Mouse (Mus musculus) limb, embryonic 14.5 days (tissue): ENCODE measurements around the gene Dera. TPM values are rescaled to one million over a fixed set of nuclear protein-coding genes. Genes with fewer than 3 reads are reported as not detected.

Experiments used
- ATAC-seq: fragments of 200-750 bp; cut with Nextera tagmentation; 2 replicates; pipeline ENCODE4 v1.8.0; 2017; ENCODE audit warnings: low read depth, moderate number of reproducible peaks, moderate TSS enrichment; ENCODE audit not compliant: low FRiP score
- DNase-seq: peaks from one replicate; pipeline ENCODE4 v3.0.0-alpha.2; 2015; ENCODE audit warnings: low spot score
- H3K27ac ChIP-seq: fragments of 300-500 bp; sonication (generic); replicated peaks from 2 replicates; pipeline ENCODE4 v1.5.1; 2014; ENCODE audit warnings: low read depth, mild to moderate bottlenecking, low read length, moderate library complexity, mixed read lengths
- H3K27me3 ChIP-seq: fragments of 300-500 bp; sonication (generic); 2 replicates; pipeline ENCODE4 v1.6.1; 2014; ENCODE audit warnings: low read length, mixed read lengths; ENCODE audit not compliant: control insufficient read depth, insufficient read depth
- H3K36me3 ChIP-seq: fragments of 300-500 bp; sonication (generic); 2 replicates; pipeline ENCODE4 v1.6.1; 2014; ENCODE audit warnings: mild to moderate bottlenecking, low read length, moderate library complexity, mixed read lengths; ENCODE audit not compliant: control insufficient read depth, insufficient read depth
- H3K4me1 ChIP-seq: fragments of 300-500 bp; sonication (generic); 2 replicates; pipeline ENCODE4 v1.6.1; 2014; ENCODE audit warnings: antibody characterized with exemption, low read length, mixed read lengths; ENCODE audit not compliant: control insufficient read depth, insufficient read depth
- H3K4me2 ChIP-seq: fragments of 300-500 bp; sonication (generic); replicated peaks from 2 replicates; pipeline ENCODE4 v1.6.1; 2014; ENCODE audit warnings: low read depth, mild to moderate bottlenecking, low read length, moderate library complexity; ENCODE audit not compliant: severe bottlenecking
- H3K4me3 ChIP-seq: fragments of 300-500 bp; sonication (generic); replicated peaks from 2 replicates; pipeline ENCODE4 v1.5.1; 2014; ENCODE audit warnings: low read length
- H3K9ac ChIP-seq: fragments of 300-500 bp; sonication (generic); 2 replicates; pipeline ENCODE4 v1.6.1; 2014; ENCODE audit warnings: mild to moderate bottlenecking, low read depth, low read length, moderate library complexity; ENCODE audit not compliant: severe bottlenecking
- H3K9me3 ChIP-seq: fragments of 300-500 bp; sonication (generic); 2 replicates; pipeline ENCODE4 v1.6.1; 2016; ENCODE audit warnings: low read length; ENCODE audit not compliant: control insufficient read depth
- POLR2A ChIP-seq: fragments of 200-500 bp; IDR thresholded peaks from 2 replicates; pipeline ENCODE4 v1.8.0; 2012; ENCODE audit warnings: inconsistent platforms, mild to moderate bottlenecking, moderate library complexity, borderline replicate concordance; ENCODE audit not compliant: insufficient read depth, insufficient read length; ENCODE audit errors: extremely low read depth
- WGBS: fragments of 180-500 bp; shearing (Covaris S2); extraction: QIAGEN DNeasy Blood & Tissue Kit; methylation state at CpG from one replicate; pipeline ENCODE4 v1.1.7; 2014; 5-methylcytosine and 5-hydroxymethylcytosine counted together
- polyA plus RNA-seq, 2 experiments: library from polyadenylated mRNA; depleted of rRNA in 1 of 2; stranded (reverse) in 1 of 2; unstranded in 1 of 2; fragments of >200 nt; fragmentation: Nextera tagmentation in 1 of 2; extraction: Ambion mirVana in 1 of 2; gene quantifications; 2 replicates each; pipeline versions ENCODE4 v1.2.1 to v1.2.3; 2012 to 2014

The Dera gene
- polyA plus RNA-seq, 2 experiments: 17.1 to 43.5 TPM

DNA sequence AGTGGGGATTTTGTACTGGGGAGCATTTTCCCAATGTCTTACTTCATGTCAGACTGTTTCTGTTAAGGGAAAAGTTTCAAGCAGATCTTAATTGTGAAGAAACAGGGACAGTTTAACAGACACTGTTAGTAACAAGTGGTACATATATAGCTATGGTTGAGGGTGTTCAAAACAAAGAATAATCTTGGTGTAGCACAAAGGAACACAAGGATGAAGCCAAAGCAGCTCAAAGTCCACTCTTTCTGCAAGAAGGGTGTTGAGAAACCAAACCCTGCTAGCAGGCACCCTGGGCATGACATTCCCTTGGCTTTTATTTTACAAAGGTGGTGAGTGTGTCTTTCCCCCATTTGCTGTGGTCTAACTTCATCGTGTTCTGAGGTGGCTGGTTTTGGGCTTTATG lies 3.5 kb downstream of the Dera start:
- Histone ChIP-seq H3K9me3 (no peaks in the 10 kb centered on the region), H3K9ac (no peak overlapping the region), H3K36me3 (no peaks in the 10 kb centered on the region), H3K27ac (no peak overlapping the region), H3K4me2 (no peak overlapping the region), H3K4me3 (no peak overlapping the region), H3K27me3 (no peaks in the 10 kb centered on the region), H3K4me1 (peaks cover 3% of the 10 kb centered on the region; the same call in 1 of the 2 replicates)
- 85% methylated on average over 1 of the region's 1 CpGs for WGBS
- no peak for ATAC-seq
- TF ChIP-seq POLR2A: no peak
- no peak for DNase-seq

DNA sequence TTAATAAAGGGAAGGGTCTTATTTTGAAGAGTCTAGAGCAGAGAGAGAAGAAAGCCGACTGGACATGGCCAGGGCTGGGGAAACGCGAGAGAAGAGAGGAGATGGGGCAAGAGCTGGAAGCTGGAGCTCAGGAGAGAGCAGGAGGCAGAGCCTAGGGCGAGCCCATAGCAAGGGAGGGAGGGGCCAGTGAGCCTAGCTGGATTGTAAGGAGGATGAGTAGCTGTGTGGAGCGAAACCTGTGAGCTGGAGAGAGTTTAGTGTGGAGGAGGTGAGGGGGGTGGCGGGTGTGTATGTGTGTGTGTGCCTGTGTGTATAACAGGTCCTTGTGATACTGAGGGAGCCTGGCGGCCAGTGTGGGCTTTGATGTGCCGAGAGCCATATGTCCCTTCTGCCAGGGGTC lies 5.3 kb downstream of the Dera start:
- DNase-seq: no peak
- ATAC-seq: no peak
- 22% methylated on average over 8 of the region's 8 CpGs for WGBS

DNA sequence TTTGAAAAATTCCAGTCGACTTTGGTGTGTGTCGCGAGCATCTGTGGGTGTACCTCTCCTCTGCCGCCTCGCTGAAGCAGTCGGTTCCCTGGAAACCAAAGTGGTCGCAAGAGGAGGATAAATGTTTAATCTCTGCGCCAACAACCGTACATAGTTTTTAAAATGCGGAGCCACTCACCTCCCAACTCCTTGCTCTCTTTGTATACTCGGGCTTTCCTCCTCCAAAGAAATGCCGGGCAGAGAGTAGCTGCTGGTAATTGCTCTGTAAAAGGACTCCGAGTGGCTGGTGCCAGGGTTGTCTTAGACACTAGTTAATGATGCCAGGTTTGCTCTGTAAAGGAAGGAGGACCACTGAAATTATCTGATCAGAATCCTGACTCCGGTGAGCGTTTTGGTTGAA lies 6.6 kb downstream of the Dera start:
- H3K4me3 ChIP-seq: no peak overlapping the region
- no peaks in the 10 kb centered on the region for H3K4me1 ChIP-seq
- no peak for TF ChIP-seq POLR2A
- H3K27ac ChIP-seq: no peak overlapping the region
- ATAC-seq (no peak), DNase-seq (no peak)
- H3K9me3 ChIP-seq: no peaks in the 10 kb centered on the region
- no peak overlapping the region for H3K4me2 ChIP-seq
- H3K36me3 ChIP-seq: no peaks in the 10 kb centered on the region
- H3K9ac ChIP-seq: no peak overlapping the region
- 88% methylated on average over 15 of the region's 15 CpGs for WGBS
- no peaks in the 10 kb centered on the region for H3K27me3 ChIP-seq

More for the DNA sequence above, 5.3 kb downstream of the Dera start:
- no peaks in the 10 kb centered on the region for H3K36me3 ChIP-seq
- H3K4me2 ChIP-seq: no peak overlapping the region
- TF ChIP-seq POLR2A: no peak
- H3K4me1 ChIP-seq: peaks cover 3% of the 10 kb centered on the region; the same call in 1 of the 2 replicates
- H3K9me3 ChIP-seq: no peaks in the 10 kb centered on the region
- H3K27ac ChIP-seq: no peak overlapping the region
- no peaks in the 10 kb centered on the region for H3K27me3 ChIP-seq
- no peak overlapping the region for H3K4me3 ChIP-seq
- H3K9ac ChIP-seq: no peak overlapping the region

- Histone ChIP-seq H3K36me3 (no peaks in the 10 kb centered on the region), H3K27ac (no peak overlapping the region), H3K4me3 (no peak overlapping the region), H3K9me3 (no peaks in the 10 kb centered on the region), H3K4me1 (no peaks in the 10 kb centered on the region), H3K27me3 (no peaks in the 10 kb centered on the region), H3K9ac (no peak overlapping the region), H3K4me2 (no peak overlapping the region)
- ATAC-seq: no peak
- WGBS: 55% methylated on average over 3 of the region's 3 CpGs
- no peak for DNase-seq
- no peak for TF ChIP-seq POLR2A
Observed at GRCm38 (mm10) chr6:137764572-137765210, 10.3 kb downstream of the Dera start.

DNA sequence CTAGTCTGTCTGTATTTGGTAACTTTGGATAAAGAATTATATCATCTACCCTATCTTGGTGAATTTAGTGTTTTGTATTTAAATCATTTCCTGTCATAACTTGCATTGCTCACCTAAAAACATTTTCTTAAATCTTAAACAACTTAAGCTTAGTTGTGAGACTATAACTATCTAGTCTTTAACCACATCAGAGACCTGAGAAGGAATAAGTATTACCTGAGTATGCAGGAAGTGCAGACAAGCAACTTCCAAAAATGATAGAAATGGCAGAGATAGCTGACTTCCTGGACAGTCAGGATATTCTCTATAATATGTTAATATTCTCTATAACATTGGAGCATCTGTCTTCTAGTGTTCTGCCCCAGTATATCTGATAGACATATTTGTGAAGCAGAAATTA lies 11.8 kb downstream of the Dera start:
- no peak for DNase-seq
- TF ChIP-seq POLR2A: no peak
- Histone ChIP-seq H3K27ac (no peak overlapping the region), H3K4me1 (no peaks in the 10 kb centered on the region), H3K27me3 (no peaks in the 10 kb centered on the region), H3K9me3 (no peaks in the 10 kb centered on the region), H3K4me2 (no peak overlapping the region), H3K36me3 (no peaks in the 10 kb centered on the region), H3K4me3 (no peak overlapping the region), H3K9ac (no peak overlapping the region)
- no peak for ATAC-seq
